Mouse (Mus musculus): ENCODE data around the gene Kcnj15.

DNA sequence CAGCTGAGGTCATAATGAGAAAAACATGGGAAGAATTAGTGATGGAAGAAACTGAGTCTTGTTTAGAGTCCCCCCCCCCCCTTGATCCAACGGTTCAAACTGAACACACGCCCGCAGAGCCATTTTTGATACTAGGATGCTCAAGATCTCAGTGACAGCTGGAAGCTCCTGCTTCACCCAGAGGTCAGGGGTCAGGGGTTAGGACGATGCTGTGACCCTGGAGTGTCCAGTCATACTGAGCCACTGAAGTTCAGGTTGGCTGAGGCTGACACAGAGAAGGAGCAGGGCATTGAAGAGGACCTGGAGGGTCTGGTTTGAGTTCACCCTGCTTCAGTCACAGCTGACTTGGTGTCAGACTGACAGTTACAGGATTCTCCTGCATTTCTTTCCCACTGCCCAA is 4.4 kb downstream of the Kcnj15 start:
- TF ChIP-seq CTCF (conservative IDR thresholded peaks at IDR 0.05; ENCODE audit: low read length) = no peak
- no peak for TF ChIP-seq POU5F1 (IDR thresholded peaks at IDR 0.05; ENCODE audit: borderline replicate concordance, low read length)
- TF ChIP-seq NANOG (IDR thresholded peaks at IDR 0.05; ENCODE audit: borderline replicate concordance, low read length) = no peak

Measured in E14TG2a.4 (cell line).